Mouse (Mus musculus) cerebellum, adult 9-11 months (tissue): ENCODE measurements around the gene Cyb561d2.

Experiments
- DNase-seq: peaks from one replicate; pipeline ENCODE4 v3.0.0; 2022

Gene Cyb561d2

DNA sequence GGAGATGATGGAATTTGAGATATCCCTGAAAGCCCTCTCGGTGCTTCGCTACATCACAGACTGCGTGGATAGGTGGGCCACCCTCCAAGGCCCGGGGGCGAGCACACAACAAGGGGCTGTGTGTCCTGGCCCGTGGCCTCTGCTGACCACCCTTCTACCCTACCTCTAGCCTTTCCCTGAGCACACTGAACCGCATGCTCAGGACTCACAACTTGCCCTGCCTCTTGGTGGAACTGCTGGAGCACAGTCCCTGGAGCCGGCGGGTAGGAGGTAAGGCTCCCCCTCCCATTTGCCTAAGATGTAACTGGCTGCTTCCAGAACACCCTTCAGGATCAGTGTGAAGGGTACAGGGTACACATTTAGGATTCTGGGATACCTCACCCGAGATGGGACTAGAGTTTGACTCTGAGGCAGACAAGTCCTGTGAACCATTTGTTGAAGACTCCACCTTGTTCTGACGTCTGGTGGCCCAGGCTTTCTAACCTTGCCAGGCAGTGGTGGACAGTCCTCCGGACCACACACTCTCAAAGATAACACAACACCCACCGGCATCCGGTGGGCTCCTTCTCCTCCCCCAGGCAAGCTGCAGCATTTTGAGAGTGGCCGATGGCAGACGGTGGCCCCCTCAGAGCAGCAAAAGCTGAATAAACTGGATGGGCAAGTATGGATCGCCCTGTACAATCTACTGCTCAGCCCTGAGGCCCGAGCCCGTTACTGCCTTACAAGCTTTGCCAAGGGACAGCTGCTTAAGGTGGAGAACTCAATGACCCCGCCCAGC lies 7.5 kb upstream of the Cyb561d2 start:
- no peak for DNase-seq

GRCm38 (mm10) chr9:107548820-107549219 lies 6.8 kb upstream of the Cyb561d2 start:
- DNase-seq, result no peak

GRCm38 (mm10) chr9:107547957-107548356 lies 6.0 kb upstream of the Cyb561d2 start:
- DNase-seq, result no peak

DNA sequence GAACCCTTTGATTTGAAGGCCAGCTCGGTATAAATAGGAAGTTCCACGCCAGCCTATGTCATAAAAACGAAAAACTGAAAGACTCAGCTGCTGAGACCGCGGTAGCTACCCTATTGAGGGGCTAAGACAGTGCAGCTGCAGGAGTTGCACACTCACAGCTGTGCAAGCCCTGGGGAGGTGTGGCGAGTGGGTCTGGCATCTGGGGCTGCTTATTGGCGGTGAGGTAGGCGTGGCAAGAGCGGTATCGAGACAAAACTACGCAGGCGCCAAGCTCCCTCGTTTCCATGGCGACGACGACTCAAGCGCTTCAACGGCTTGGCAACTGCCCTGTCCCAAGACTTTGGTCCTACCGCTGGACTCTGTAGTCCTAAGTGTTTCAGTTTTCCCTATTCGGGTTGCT lies 5.0 kb upstream of the Cyb561d2 start, which contains the start of gene Zmynd10:
Gene Zmynd10, plus strand, starts transcription at position 273 of the 400 bp plus-strand sequence.
- DNase-seq, result no peak

DNA sequence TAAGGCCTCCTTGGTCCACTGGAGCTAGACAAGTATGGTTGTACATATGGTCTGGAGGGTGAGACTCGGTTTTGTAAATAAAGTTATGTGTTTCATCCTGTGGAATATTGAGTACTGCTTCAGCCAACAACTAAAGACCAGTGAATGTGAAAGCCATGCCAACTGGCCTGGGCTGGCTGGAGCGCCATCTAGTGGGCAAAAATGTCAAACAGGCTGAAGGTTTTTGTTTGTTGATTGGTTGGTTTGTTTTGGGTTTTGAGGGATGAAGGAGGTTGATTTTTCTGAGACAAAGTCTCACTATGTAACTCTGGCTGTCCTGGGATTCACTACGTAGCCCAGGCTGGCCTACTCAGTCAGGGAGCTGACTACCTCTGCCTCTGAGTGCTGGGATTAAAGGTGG lies 3.6 kb upstream of the Cyb561d2 start:
- DNase-seq, result peak; percentile 74

GRCm38 (mm10) chr9:107545199-107545598 lies 3.2 kb upstream of the Cyb561d2 start:
- peak; percentile 59 for DNase-seq

- peak; percentile 67 for DNase-seq
Observed at GRCm38 (mm10) chr9:107544729-107545128, 2.7 kb upstream of the Cyb561d2 start.

- DNase-seq, result peak; percentile 64
Observed at GRCm38 (mm10) chr9:107544196-107544700, 2.3 kb upstream of the Cyb561d2 start.

- peak; percentile 56 for DNase-seq
Observed at GRCm38 (mm10) chr9:107543299-107543698, 1.3 kb upstream of the Cyb561d2 start.

DNA sequence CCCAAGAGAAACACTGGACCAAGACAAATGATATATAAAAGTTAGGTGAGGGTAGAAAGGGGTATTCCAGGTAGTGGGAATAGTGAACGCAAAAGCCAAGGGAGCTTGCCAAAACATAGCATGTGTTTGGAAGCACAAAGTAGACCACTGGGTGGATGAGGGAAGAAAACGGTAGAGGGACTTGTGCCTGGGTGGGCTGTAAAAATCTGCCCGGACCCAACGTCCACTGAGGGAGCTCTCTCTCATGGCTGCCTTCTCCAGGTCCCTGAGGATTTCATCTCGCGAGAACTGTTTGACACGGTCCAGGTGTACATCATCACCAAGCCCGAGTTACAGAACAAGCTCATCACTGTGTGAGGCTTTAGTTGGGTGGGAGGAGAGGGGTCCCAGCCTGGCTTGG lies 728 bp upstream of the Cyb561d2 start:
- DNase-seq, result peak; percentile 68

DNA sequence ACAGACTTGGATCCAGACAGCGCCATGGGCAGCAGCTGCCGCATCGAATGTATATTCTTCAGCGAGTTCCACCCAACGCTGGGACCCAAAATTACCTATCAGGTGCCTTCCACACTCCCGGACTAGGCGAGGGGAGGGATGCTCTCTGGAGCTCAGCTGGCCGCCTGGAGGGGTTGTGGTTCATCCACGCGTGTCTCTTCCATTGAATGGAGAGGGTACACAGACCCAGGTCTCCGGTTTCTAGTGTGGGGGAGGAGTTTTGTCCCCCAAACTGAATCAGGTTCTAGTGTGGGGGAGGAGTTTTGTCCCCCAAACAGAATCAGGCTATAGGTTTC lies 326 bp upstream of the Cyb561d2 start:
- no peak for DNase-seq

GRCm38 (mm10) chr9:107541005-107541404 lies 988 bp downstream of the Cyb561d2 start:
- DNase-seq, result no peak

- DNase-seq, result no peak
Observed at GRCm38 (mm10) chr9:107540420-107540819, 1.6 kb downstream of the Cyb561d2 start.

GRCm38 (mm10) chr9:107539940-107540339 lies 2.1 kb downstream of the Cyb561d2 start:
- peak; percentile 63 for DNase-seq

- no peak for DNase-seq
Observed at GRCm38 (mm10) chr9:107538711-107539110, 3.3 kb downstream of the Cyb561d2 start.

DNA sequence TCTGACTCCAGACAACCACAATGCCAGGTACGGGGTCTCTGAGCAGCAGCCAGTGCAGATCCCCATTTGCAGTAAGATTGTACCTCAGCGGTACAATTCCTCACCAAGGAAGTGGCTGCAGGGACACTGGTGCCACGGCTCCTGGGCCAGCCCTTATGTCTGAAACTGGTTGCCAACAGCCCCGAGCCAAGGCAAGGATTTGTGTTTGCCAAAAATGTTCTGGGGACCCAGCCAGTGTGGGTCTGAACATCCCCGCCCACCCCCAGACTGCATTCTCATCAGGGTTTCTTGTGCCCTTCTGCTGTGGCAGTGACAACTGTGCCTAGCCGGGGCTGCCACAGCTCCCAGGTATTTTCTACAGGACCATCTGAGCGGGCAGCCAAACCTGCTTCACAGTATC lies 3.8 kb downstream of the Cyb561d2 start:
- DNase-seq, result peak; percentile 68

DNA sequence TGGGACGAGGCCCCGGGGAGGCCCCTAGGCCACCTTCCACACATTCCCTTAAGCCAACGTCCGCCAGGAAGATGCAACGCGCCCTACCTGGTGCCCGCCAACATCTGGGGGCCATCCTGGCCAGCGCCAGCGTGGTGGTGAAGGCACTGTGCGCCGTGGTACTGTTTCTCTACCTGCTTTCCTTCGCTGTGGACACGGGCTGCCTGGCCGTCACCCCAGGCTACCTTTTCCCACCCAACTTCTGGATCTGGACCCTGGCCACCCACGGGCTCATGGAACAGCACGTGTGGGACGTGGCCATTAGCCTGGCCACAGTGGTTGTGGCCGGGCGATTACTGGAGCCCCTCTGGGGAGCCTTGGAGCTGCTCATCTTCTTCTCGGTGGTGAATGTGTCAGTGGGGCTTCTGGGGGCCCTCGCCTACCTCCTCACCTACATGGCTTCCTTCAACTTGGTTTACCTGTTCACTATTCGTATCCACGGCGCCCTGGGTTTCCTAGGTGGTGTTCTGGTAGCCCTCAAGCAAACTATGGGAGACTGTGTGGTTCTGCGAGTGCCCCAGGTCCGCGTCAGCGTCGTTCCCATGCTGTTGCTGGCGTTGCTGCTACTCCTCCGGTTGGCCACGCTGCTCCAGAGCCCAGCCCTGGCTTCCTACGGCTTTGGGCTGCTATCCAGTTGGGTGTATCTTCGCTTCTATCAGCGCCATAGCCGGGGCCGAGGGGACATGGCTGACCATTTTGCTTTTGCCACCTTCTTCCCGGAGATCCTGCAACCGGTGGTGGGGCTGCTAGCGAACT lies 7.4 kb downstream of the Cyb561d2 start:
- peak; percentile 68 for DNase-seq

DNA sequence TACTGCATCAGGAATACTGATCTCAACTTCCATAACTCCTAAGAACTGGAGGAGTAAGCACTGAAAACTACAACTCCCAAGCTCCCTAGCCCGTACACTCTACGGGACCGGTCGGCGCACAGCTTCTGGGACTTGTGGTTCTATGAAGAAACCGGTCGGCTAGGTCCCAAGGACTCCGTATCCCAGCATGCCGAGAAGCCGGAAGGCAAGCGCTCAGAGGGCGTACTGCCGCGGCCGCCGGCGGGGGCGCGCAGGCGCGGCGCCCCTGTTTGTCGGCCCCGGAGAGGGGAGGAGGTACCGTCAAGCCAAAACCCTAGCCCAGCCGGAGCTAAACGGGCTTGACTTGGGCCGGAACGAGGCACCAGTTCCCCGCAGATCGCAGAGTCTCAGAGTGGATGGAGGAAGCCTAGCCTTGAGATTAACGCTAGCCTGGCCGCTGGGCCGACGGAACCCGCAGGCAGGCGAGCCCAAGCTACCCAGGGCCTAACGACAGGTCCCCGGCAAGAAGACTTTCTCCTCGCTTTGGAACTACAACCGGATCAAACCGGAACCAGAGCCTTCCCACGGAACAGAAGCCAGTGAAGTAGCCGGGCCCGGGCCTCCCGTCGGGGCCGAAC lies 8.1 kb downstream of the Cyb561d2 start, which contains the start of gene Tmem115:
Gene Tmem115, plus strand, starts transcription at position 155 of the 617 bp plus-strand sequence.
- peak; percentile 97 for DNase-seq

GRCm38 (mm10) chr9:107526198-107527026 lies 15.6 kb downstream of the Cyb561d2 start:
- peak; percentile 60 for DNase-seq

GRCm38 (mm10) chr9:107522400-107522711 lies 19.6 kb downstream of the Cyb561d2 start:
- DNase-seq, result no peak

GRCm38 (mm10) chr9:107521711-107522399 lies 20.1 kb downstream of the Cyb561d2 start:
- no peak for DNase-seq

GRCm38 (mm10) chr9:107521190-107521589 lies 20.8 kb downstream of the Cyb561d2 start:
- DNase-seq, result no peak
